Mouse (Mus musculus) cerebellum, adult 2 months (tissue): ENCODE results near the gene Uvrag. TPM values are rescaled to one million over a fixed set of nuclear protein-coding genes. Genes with fewer than 3 reads are reported as not detected.

Source experiments
- DNase-seq, 2 experiments: peaks; one replicate each; pipeline ENCODE4 v3.0.0; 2021
- H3K27ac ChIP-seq: fragments of 200-500 bp; 2 replicates; pipeline ENCODE4 v1.5.1; 2012; ENCODE audit warnings: low read length, control low read depth, inconsistent platforms; ENCODE audit not compliant: insufficient read depth
- H3K27me3 ChIP-seq: fragments of 200-500 bp; 2 replicates; pipeline ENCODE4 v1.6.1; 2012; ENCODE audit warnings: inconsistent platforms, mild to moderate bottlenecking, low read length, moderate library complexity; ENCODE audit not compliant: control insufficient read depth, insufficient read depth
- H3K4me1 ChIP-seq: fragments of 200-500 bp; 2 replicates; pipeline ENCODE4 v1.6.1; 2011; ENCODE audit warnings: low read length; ENCODE audit not compliant: control insufficient read depth, insufficient read depth
- H3K4me3 ChIP-seq: fragments of 200-500 bp; replicated peaks from 2 replicates; pipeline ENCODE3; 2011; ENCODE audit warnings: mild to moderate bottlenecking, low read depth, low read length, control low read depth; ENCODE audit not compliant: insufficient read depth
- CTCF ChIP-seq: fragments of 200-500 bp; IDR thresholded peaks from 2 replicates; pipeline ENCODE4 v1.5.1; 2011; ENCODE audit warnings: low read depth, mild to moderate bottlenecking, control low read depth, low read length, moderate library complexity, borderline replicate concordance; ENCODE audit not compliant: insufficient read depth
- POLR2A ChIP-seq: fragments of 200-500 bp; IDR thresholded peaks from 2 replicates; pipeline ENCODE4 v1.6.1; 2011; ENCODE audit warnings: low read length, control low read depth, borderline replicate concordance; ENCODE audit not compliant: insufficient read depth
- WGBS: fragments of 180-500 bp; shearing (Covaris S2); methylation state at CpG from one replicate; pipeline ENCODE4 v1.1.7; 2018; 5-methylcytosine and 5-hydroxymethylcytosine counted together
- polyA plus RNA-seq: library from polyadenylated mRNA; depleted of rRNA; stranded (reverse); fragments of >200 nt; gene quantifications from 2 replicates; pipeline ENCODE4 v1.2.3, GENCODE M21; 2012

Gene Uvrag
- polyA plus RNA-seq, 1 experiment = 19.2 TPM

DNA sequence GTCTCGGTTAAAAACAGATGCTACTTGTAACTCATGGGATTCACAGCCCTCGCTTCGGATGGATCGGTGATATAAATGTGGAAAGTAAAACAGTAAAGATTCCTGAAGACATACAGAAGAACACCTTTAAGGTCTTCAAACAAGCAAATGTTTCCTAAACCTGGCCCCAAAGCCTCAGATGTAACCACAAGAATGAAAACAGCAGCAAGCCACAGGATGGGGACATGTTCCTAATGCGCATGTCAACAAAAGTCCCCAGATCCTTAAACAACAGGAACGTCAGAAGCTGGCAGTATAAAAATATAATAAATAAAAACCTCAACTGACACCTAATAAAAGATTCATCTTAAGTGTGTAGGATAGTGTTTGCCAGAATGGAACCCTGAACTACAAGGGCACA, 137.7 kb downstream of the Uvrag start:
- TF ChIP-seq POLR2A = no peak
- no peak for TF ChIP-seq CTCF
- Histone ChIP-seq H3K27ac (no peak overlapping the region), H3K4me3 (no peak overlapping the region), H3K4me1 (peaks cover 2% of the 10 kb centered on the region; the same call in 1 of the 2 replicates), H3K27me3 (no peaks in the 10 kb centered on the region)
- WGBS = 95% methylated on average over 6 of the region's 6 CpGs
- no peak for DNase-seq

DNA sequence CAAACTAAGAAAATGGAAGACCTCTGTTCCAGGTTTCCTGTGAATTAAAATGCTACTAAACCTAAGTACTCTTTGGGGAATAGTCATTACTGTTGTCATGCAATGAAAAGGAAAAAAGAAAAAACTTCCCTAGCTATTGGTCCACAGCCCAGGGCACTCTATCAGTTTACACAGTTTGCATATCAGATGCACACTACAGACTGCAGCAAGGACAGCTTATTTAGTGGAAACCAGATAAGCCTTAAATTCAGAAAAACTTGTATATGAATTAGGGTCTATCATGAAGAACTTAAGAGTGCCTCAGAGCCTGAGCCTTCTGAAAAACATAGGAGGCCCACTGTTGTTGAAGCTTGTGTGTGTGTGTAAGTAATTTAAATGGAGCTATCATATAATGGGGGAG, 142.2 kb downstream of the Uvrag start:
- Histone ChIP-seq H3K27me3 (no peaks in the 10 kb centered on the region), H3K27ac (no peak overlapping the region), H3K4me3 (no peak overlapping the region), H3K4me1 (no peaks in the 10 kb centered on the region)
- TF ChIP-seq POLR2A (no peak), CTCF (no peak)
- DNase-seq = no peak

DNA sequence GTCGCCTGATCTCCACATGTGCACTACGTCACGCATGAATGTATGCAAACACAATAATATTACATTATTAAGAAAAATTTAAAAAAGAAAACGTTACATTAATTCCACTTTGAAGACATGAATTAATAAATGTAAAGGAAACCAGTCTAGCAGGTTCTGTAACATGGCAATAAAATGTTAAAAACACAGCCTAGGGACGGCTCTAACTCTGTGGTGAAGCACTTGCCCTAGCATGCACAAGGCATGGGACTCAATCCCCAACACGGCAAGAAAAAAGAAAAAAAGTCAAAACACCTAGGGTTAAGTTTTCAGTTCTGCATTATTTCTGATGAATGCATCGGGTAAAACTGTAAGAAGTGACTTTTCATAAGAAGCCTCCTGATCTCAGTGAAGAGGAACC, 143.2 kb downstream of the Uvrag start:
- no peak for TF ChIP-seq POLR2A
- no peak for TF ChIP-seq CTCF
- 93% methylated on average over 7 of the region's 7 CpGs for WGBS
- H3K4me1 ChIP-seq = no peaks in the 10 kb centered on the region

DNA sequence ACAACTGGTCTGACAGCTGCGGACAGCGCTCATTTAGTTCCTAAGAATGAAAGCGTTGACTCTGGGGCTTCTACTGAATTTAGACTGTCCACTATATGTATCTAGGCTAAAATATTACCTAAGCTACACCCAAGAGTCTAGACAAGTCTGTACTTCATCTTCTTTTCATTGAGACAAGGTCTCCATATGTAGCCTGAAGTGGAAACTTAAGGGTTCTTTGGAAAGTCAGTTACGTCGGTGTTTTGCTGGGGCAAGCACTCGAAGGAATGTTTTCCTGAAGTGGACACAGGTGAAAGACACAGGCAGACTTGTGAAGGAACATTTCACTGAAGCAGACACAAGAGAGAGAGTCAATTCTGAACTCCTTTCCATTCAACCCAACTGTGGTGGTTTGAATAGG, 144.2 kb downstream of the Uvrag start:
- Histone ChIP-seq H3K4me1 (no peaks in the 10 kb centered on the region), H3K27me3 (no peaks in the 10 kb centered on the region), H3K4me3 (no peak overlapping the region), H3K27ac (no peak overlapping the region)
- no peak for DNase-seq
- no peak for TF ChIP-seq POLR2A
- no peak for TF ChIP-seq CTCF
- WGBS = 98% methylated on average over 6 of the region's 6 CpGs

More for the DNA sequence above, 143.2 kb downstream of the Uvrag start:
- no peak for DNase-seq
- no peak overlapping the region for H3K4me3 ChIP-seq
- H3K27ac ChIP-seq = no peak overlapping the region
- H3K27me3 ChIP-seq = no peaks in the 10 kb centered on the region

DNA sequence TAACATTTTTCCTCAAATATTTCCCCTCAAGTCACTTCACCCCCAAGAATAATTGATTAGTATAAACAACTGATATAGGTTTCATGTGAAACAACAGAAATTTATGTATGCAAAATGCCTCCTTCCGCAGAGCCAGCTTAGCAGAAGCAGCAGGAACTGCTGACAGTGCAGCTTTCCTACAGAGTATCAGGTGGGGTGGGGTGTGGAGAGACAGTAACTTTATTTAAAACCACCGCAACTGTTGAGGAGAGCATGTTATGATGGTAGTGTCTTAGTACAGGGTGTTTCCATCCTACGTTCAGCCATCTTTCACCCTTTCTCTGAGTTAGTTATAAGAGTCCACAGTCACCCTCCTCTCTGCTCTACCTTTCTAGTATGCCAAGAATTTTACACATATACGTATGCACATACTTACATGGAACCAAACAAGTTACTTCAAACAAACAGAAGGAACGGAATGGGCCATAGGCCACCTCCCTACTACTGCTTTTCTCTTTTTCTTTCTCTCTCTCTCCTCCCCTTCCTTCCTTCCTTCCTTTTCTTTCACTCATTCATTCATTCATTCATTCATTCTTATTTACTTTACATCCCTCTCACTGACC, 145.7 kb downstream of the Uvrag start:
- Histone ChIP-seq H3K27ac (no peak overlapping the region), H3K4me1 (no peaks in the 10 kb centered on the region), H3K4me3 (no peak overlapping the region), H3K27me3 (no peaks in the 10 kb centered on the region)
- no peak for DNase-seq
- no peak for TF ChIP-seq CTCF
- TF ChIP-seq POLR2A = no peak
- WGBS = 98% methylated on average over 5 of the region's 5 CpGs

GRCm38 (mm10) chr7:98994137-98994536, 146.8 kb downstream of the Uvrag start:
- no peak overlapping the region for H3K27ac ChIP-seq
- DNase-seq = no peak
- H3K27me3 ChIP-seq = no peaks in the 10 kb centered on the region
- TF ChIP-seq POLR2A (no peak), CTCF (no peak)
- no peak overlapping the region for H3K4me3 ChIP-seq
- 73% methylated on average over 6 of the region's 6 CpGs for WGBS
- H3K4me1 ChIP-seq = no peaks in the 10 kb centered on the region

DNA sequence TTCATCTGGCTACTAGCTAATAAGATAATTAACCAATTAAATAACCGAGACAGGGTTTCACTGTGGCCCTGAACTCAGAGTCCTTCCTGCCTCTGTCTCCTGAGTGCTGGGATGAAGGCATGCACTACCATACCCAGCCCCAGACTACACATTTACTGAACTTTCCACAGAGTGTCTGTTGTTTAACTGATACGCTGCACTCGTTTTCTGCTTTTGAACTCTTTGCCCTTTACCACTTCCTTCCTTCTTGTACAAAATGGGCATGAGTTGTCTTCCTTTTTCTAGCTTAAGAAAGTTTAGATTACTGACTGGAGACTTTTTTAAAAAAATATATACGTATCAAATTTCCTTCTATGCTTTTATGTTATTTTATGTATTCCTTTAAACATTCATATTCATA, 147.5 kb downstream of the Uvrag start:
- Histone ChIP-seq H3K27ac (no peak overlapping the region), H3K4me1 (no peaks in the 10 kb centered on the region), H3K27me3 (no peaks in the 10 kb centered on the region), H3K4me3 (no peak overlapping the region)
- TF ChIP-seq POLR2A (no peak), CTCF (no peak)
- DNase-seq = no peak
- WGBS = 89% methylated on average over 4 of the region's 4 CpGs

DNA sequence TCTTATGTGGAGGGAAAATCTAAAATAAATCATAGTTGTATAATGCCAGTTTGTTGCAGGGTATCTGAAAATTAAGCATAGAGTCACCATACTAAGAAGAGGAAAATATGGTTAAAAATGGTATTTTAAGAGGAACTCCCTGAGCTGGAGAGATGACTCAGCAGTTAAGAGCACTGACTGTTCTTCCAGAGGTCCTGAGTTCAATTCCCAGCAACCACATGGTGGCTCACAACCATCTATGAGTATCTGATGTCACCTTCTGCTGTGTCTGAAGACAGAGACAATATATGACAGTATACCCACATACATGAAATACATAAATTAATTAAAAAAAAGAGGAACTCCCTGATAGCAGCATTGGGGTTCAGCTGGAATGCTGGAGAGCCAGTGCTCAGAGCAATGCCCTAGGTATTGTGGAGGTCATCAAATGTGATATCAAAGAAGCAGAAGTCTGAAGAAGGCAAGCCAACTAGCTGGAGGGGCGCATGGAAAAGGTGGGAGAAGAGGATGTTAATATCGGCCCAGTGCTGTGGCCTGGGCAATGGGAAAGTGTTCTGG, 149.7 kb downstream of the Uvrag start:
- TF ChIP-seq POLR2A = no peak
- TF ChIP-seq CTCF = no peak
- Histone ChIP-seq H3K4me3 (no peak overlapping the region), H3K27me3 (no peaks in the 10 kb centered on the region), H3K27ac (no peak overlapping the region), H3K4me1 (no peaks in the 10 kb centered on the region)
- WGBS = 97% methylated on average over 2 of the region's 2 CpGs
- no peak for DNase-seq
